Mouse (Mus musculus) macrophage (primary cell): ENCODE measurements around the gene Pde4b. TPM values are rescaled to one million over a fixed set of nuclear protein-coding genes. Genes with fewer than 3 reads are reported as not detected.

Source experiments
- H3K27ac ChIP-seq: fragments of 350-480 bp; formaldehyde crosslinking; 2 replicates; pipeline ENCODE4 v1.9.0; 2021
- H3K36me3 ChIP-seq: fragments of 350-480 bp; formaldehyde crosslinking; 2 replicates; pipeline ENCODE4 v1.9.0; 2021; ENCODE audit errors: inconsistent target
- H3K4me3 ChIP-seq: fragments of 350-480 bp; formaldehyde crosslinking; 2 replicates; pipeline ENCODE4 v1.9.0; 2021; ENCODE audit errors: inconsistent target
- H3K79me2 ChIP-seq: fragments of 350-480 bp; formaldehyde crosslinking; 2 replicates; pipeline ENCODE4 v1.9.0; 2021; ENCODE audit errors: inconsistent target
- WGBS: methylation state at CpG from one replicate; pipeline ENCODE4 v1.1.7; 2026; ENCODE audit warnings: inconsistent platforms; ENCODE audit not compliant: missing documents; 5-methylcytosine and 5-hydroxymethylcytosine counted together
- polyA plus RNA-seq: library from polyadenylated mRNA; stranded (reverse); fragments of 250-400 nt; gene quantifications from 3 replicates; pipeline ENCODE4 v1.2.4, GENCODE M21; 2018; ENCODE audit warnings: inconsistent platforms

Gene Pde4b
- polyA plus RNA-seq, 1 experiment from 2014 or later: 9.6 TPM

- no peaks in the 10 kb centered on the region for H3K79me2 ChIP-seq
- H3K36me3 ChIP-seq: no peaks in the 10 kb centered on the region
- H3K27ac ChIP-seq: no peak overlapping the region
- H3K4me3 ChIP-seq: no peak overlapping the region
- WGBS: 83% methylated on average over 9 of the region's 9 CpGs
These were observed 280.9 kb downstream of the Pde4b start for GRCm38 (mm10) chr4:102368105-102368735.

GRCm38 (mm10) chr4:102374614-102375013 lies 287.3 kb downstream of the Pde4b start:
- Histone ChIP-seq H3K4me3 (no peak overlapping the region), H3K36me3 (no peaks in the 10 kb centered on the region), H3K27ac (no peak overlapping the region), H3K79me2 (no peaks in the 10 kb centered on the region)
- WGBS: 55% methylated on average over 5 of the region's 5 CpGs

- Histone ChIP-seq H3K79me2 (no peaks in the 10 kb centered on the region), H3K4me3 (no peak overlapping the region), H3K27ac (no peak overlapping the region), H3K36me3 (no peaks in the 10 kb centered on the region)
- 73% methylated on average over 1 of the region's 1 CpGs for WGBS
These were observed 295.6 kb downstream of the Pde4b start for GRCm38 (mm10) chr4:102382763-102383505.

GRCm38 (mm10) chr4:102393605-102394004 lies 306.3 kb downstream of the Pde4b start:
- no peaks in the 10 kb centered on the region for H3K36me3 ChIP-seq
- H3K4me3 ChIP-seq: no peak overlapping the region
- 76% methylated on average over 2 of the region's 2 CpGs for WGBS
- no peaks in the 10 kb centered on the region for H3K79me2 ChIP-seq
- no peak overlapping the region for H3K27ac ChIP-seq

GRCm38 (mm10) chr4:102397334-102397733 lies 310.0 kb downstream of the Pde4b start:
- no peaks in the 10 kb centered on the region for H3K79me2 ChIP-seq
- WGBS: 92% methylated on average over 4 of the region's 4 CpGs
- H3K27ac ChIP-seq: no peak overlapping the region
- H3K4me3 ChIP-seq: no peak overlapping the region
- H3K36me3 ChIP-seq: no peaks in the 10 kb centered on the region

- WGBS: 93% methylated on average over 1 of the region's 1 CpGs
- H3K36me3 ChIP-seq: no peaks in the 10 kb centered on the region
- H3K79me2 ChIP-seq: no peaks in the 10 kb centered on the region
- H3K27ac ChIP-seq: no peak overlapping the region
- no peak overlapping the region for H3K4me3 ChIP-seq
These were observed 311.2 kb downstream of the Pde4b start for GRCm38 (mm10) chr4:102398512-102398911.

- H3K27ac ChIP-seq: no peak overlapping the region
- 92% methylated on average over 3 of the region's 3 CpGs for WGBS
- no peak overlapping the region for H3K4me3 ChIP-seq
- H3K36me3 ChIP-seq: no peaks in the 10 kb centered on the region
- no peaks in the 10 kb centered on the region for H3K79me2 ChIP-seq
These were observed 319.5 kb downstream of the Pde4b start for GRCm38 (mm10) chr4:102406848-102407247.

GRCm38 (mm10) chr4:102408132-102408531 lies 320.8 kb downstream of the Pde4b start:
- no peaks in the 10 kb centered on the region for H3K36me3 ChIP-seq
- H3K27ac ChIP-seq: no peak overlapping the region
- WGBS: 100% methylated on average over 2 of the region's 2 CpGs
- H3K4me3 ChIP-seq: no peak overlapping the region
- no peaks in the 10 kb centered on the region for H3K79me2 ChIP-seq

GRCm38 (mm10) chr4:102408938-102409337 lies 321.6 kb downstream of the Pde4b start:
- Histone ChIP-seq H3K79me2 (no peaks in the 10 kb centered on the region), H3K4me3 (no peak overlapping the region), H3K27ac (no peak overlapping the region), H3K36me3 (no peaks in the 10 kb centered on the region)
- 59% methylated on average over 4 of the region's 4 CpGs for WGBS

GRCm38 (mm10) chr4:102413101-102413500 lies 325.8 kb downstream of the Pde4b start:
- 91% methylated on average over 2 of the region's 2 CpGs for WGBS
- H3K27ac ChIP-seq: no peak overlapping the region
- no peaks in the 10 kb centered on the region for H3K79me2 ChIP-seq

GRCm38 (mm10) chr4:102413794-102414193 lies 326.5 kb downstream of the Pde4b start:
- 85% methylated on average over 4 of the region's 4 CpGs for WGBS
- H3K27ac ChIP-seq: no peak overlapping the region
- no peak overlapping the region for H3K4me3 ChIP-seq
- no peaks in the 10 kb centered on the region for H3K36me3 ChIP-seq
- H3K79me2 ChIP-seq: no peaks in the 10 kb centered on the region

More at GRCm38 (mm10) chr4:102413101-102413500, 325.8 kb downstream of the Pde4b start:
- no peak overlapping the region for H3K4me3 ChIP-seq
- no peaks in the 10 kb centered on the region for H3K36me3 ChIP-seq

GRCm38 (mm10) chr4:102414610-102415009 lies 327.3 kb downstream of the Pde4b start:
- H3K36me3 ChIP-seq: no peaks in the 10 kb centered on the region
- WGBS: 92% methylated on average over 4 of the region's 4 CpGs
- no peak overlapping the region for H3K4me3 ChIP-seq

GRCm38 (mm10) chr4:102420794-102421397 lies 333.6 kb downstream of the Pde4b start:
- no peak overlapping the region for H3K27ac ChIP-seq
- no peaks in the 10 kb centered on the region for H3K36me3 ChIP-seq
- H3K4me3 ChIP-seq: no peak overlapping the region
- no peaks in the 10 kb centered on the region for H3K79me2 ChIP-seq
- 87% methylated on average over 11 of the region's 11 CpGs for WGBS

More at GRCm38 (mm10) chr4:102414610-102415009, 327.3 kb downstream of the Pde4b start:
- H3K79me2 ChIP-seq: no peaks in the 10 kb centered on the region
- H3K27ac ChIP-seq: no peak overlapping the region

GRCm38 (mm10) chr4:102421398-102421859 lies 334.1 kb downstream of the Pde4b start:
- no peak overlapping the region for H3K4me3 ChIP-seq
- no peaks in the 10 kb centered on the region for H3K36me3 ChIP-seq
- no peak overlapping the region for H3K27ac ChIP-seq
- 90% methylated on average over 18 of the region's 18 CpGs for WGBS
- H3K79me2 ChIP-seq: no peaks in the 10 kb centered on the region

- H3K4me3 ChIP-seq: no peak overlapping the region
- no peaks in the 10 kb centered on the region for H3K36me3 ChIP-seq
- 96% methylated on average over 3 of the region's 3 CpGs for WGBS
- no peak overlapping the region for H3K27ac ChIP-seq
- H3K79me2 ChIP-seq: no peaks in the 10 kb centered on the region
These were observed 336.8 kb downstream of the Pde4b start for GRCm38 (mm10) chr4:102424104-102424503.
